Mouse (Mus musculus): Measurements from ENCODE around the gene Gpr50. TPM values are rescaled to one million over a fixed set of nuclear protein-coding genes. Genes with fewer than 3 reads are reported as not detected.

The Gpr50 gene
- total RNA-seq (2023): not detected

DNA sequence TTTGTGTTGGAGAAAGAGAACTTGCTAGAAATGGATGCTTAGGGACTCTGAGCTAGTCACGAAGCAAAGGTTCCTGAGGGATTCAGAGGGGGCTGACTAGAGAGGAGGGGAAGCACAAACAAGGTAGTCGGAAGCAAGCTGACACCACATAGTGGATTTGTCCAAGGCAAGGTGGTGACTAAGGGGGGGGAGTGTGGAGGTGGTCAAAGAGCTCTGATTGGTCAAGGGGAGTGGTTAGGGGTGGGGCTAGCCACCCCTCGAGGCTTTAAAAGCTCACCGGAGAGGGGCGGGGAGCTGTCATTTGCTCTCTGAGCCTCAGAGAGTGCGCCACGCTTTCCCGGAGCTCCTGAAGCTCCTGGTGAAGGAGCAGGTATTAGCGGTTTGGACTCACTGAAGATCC, at the start of gene Gpr50:
Gene Gpr50 (plus strand): TSS at position 294 of the 400 bp plus-strand sequence.

Other genes starting within 250 kb of the Gpr50 start
- gene Cd99l2, start 170.8 kb upstream of the Gpr50 start, total RNA-seq (2023): 5.8 TPM
- gene Hmgb3, start 107.7 kb upstream of the Gpr50 start, total RNA-seq (2023): 15.7 TPM
- gene Vma21, start 152.3 kb downstream of the Gpr50 start, total RNA-seq (2023): 17.2 TPM